Comparison of ENCODE assay signal across 8 mouse cellular contexts in the genomic region with DNA sequence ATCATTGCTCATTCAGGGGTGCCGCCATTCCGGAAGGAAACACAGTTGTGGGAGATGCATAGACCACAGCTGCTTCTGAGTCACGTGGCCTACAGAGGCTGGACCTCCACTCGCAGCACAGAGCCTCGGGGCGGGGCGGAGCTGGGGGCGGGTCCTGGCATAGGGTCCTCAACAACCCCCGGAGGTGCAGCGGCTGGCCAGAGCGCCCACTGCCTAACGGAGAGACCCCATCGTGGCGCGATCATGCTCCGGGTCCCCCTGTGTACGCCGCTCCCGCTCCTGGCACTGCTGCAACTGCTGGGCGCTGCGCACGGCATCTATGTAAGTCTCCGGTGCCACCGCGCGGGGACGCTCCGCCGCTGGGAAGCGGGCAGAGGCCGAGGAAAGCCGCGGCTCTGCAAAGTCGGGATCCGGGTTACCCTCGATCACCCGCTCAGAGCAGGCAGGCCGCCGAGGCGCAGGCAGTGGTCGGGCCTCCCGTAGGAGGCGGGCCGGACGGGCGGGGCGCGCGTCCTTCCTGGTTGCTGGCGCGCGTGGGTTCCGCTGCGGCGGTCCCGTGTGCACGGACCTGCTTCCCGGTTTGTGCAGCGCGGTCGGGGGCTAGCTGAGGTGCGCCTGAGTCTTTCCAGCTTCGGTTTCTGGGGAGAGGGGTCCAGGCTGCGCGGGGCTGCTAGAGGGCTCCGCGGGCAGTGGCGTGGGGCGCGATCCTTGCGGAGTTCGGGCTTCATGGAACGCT. TPM values are rescaled to one million over a fixed set of nuclear protein-coding genes. Genes with fewer than 3 reads are reported as not detected.
DNase-seq lines count a peak whose midpoint lies in the region; ATAC-seq and TF ChIP-seq lines count a peak whose summit lies in the region.

A gene (plus strand): TSS at position 128 of the 736 bp plus-strand sequence.
A gene (plus strand): TSS at position 157 of the 736 bp plus-strand sequence.

- peak within 1 kb of the TSS; percentile 93 for H3K27ac ChIP-seq in embryonic facial prominence, embryonic 12.5 days
- peak within 1 kb of the TSS; percentile 87 for H3K27ac ChIP-seq in limb, embryonic 10.5 days
- H3K27ac ChIP-seq in midbrain, embryonic 12.5 days (replicated peaks), result peak within 1 kb of the TSS; percentile 78
- H3K27ac ChIP-seq in small intestine, adult 2 months (ENCODE audit: insufficient read depth, low read depth, low read length), result peak within 1 kb of the TSS; percentile 90

- no peak for TF ChIP-seq CTCF in small intestine, adult 2 months (IDR thresholded peaks at IDR 0.05; ENCODE audit: extremely low read depth, insufficient read length, insufficient replicate concordance, low read depth, low read length)

- no peaks in the 10 kb centered on the region for H3K9me3 ChIP-seq in embryonic facial prominence, embryonic 12.5 days
- peaks cover 2% of the 10 kb centered on the region; the same call in 1 of the 2 replicates for H3K9me3 ChIP-seq in limb, embryonic 10.5 days (replicated peaks)
- 0 out of 2 replicates have a peak, but pooled peaks cover 6% of the 10 kb centered on the region for H3K9me3 ChIP-seq in midbrain, embryonic 12.5 days

- ATAC-seq in embryonic facial prominence, embryonic 12.5 days (ENCODE audit: insufficient number of reproducible peaks, insufficient read depth, low FRiP score, low TSS enrichment), result peak; percentile 94
- peak; percentile 98 for ATAC-seq in midbrain, embryonic 12.5 days (ENCODE audit: low FRiP score, low read depth)

- H3K27me3 ChIP-seq in embryonic facial prominence, embryonic 12.5 days, result no peaks in the 10 kb centered on the region
- no peaks in the 10 kb centered on the region for H3K27me3 ChIP-seq in limb, embryonic 10.5 days (ENCODE audit: low read depth, poor library complexity, severe bottlenecking)
- no peaks in the 10 kb centered on the region for H3K27me3 ChIP-seq in midbrain, embryonic 12.5 days
- H3K27me3 ChIP-seq in small intestine, adult 2 months (ENCODE audit: control insufficient read depth, insufficient read depth, low read length), result no peaks in the 10 kb centered on the region

- peak; percentile 14 for TF ChIP-seq POLR2A in small intestine, adult 2 months (IDR thresholded peaks at IDR 0.05; ENCODE audit: low read depth, low read length)

- DNase-seq in 3134 (ENCODE audit: extremely low read depth, insufficient read length, low spot score), result peak; percentile 92
- DNase-seq in adrenal gland, postnatal 25 days, result peak; percentile 83
- DNase-seq in heart, adult 18-20 months, result peak; percentile 87 to 89
- peak; percentile 87 for DNase-seq in kidney, adult 18-20 months
- peak; percentile 98 for DNase-seq in limb, embryonic 10.5 days (ENCODE audit: low spot score)

- peak within 1 kb of the TSS; percentile 68 for H3K4me2 ChIP-seq in embryonic facial prominence, embryonic 12.5 days (replicated peaks)
- H3K4me2 ChIP-seq in midbrain, embryonic 12.5 days (replicated peaks), result peak within 1 kb of the TSS; percentile 80

- peaks cover 10% of the 10 kb centered on the region for H3K4me1 ChIP-seq in embryonic facial prominence, embryonic 12.5 days
- H3K4me1 ChIP-seq in limb, embryonic 10.5 days, result peaks cover 14% of the 10 kb centered on the region
- peaks cover 11% of the 10 kb centered on the region for H3K4me1 ChIP-seq in midbrain, embryonic 12.5 days
- peaks cover 10% of the 10 kb centered on the region for H3K4me1 ChIP-seq in small intestine, adult 2 months (ENCODE audit: control insufficient read depth, insufficient read depth, insufficient read length, low read length)

- peaks cover 20% of the 10 kb centered on the region for H3K36me3 ChIP-seq in embryonic facial prominence, embryonic 12.5 days
- H3K36me3 ChIP-seq in limb, embryonic 10.5 days, result peaks cover 24% of the 10 kb centered on the region
- peaks cover 22% of the 10 kb centered on the region for H3K36me3 ChIP-seq in midbrain, embryonic 12.5 days
- peaks cover 17% of the 10 kb centered on the region for H3K36me3 ChIP-seq in small intestine, adult 2 months (ENCODE audit: control insufficient read depth, insufficient read depth, low read length)

- H3K9ac ChIP-seq in embryonic facial prominence, embryonic 12.5 days, result peak within 1 kb of the TSS; percentile 75
- H3K9ac ChIP-seq in midbrain, embryonic 12.5 days (replicated peaks), result peak within 1 kb of the TSS; percentile 80

- peak within 1 kb of the TSS; percentile 67 for H3K4me3 ChIP-seq in embryonic facial prominence, embryonic 12.5 days
- peak within 1 kb of the TSS; percentile 68 for H3K4me3 ChIP-seq in limb, embryonic 10.5 days
- peak within 1 kb of the TSS; percentile 81 for H3K4me3 ChIP-seq in midbrain, embryonic 12.5 days
- peak within 1 kb of the TSS; percentile 88 for H3K4me3 ChIP-seq in small intestine, adult 2 months (ENCODE audit: low read depth, low read length)

- WGBS in embryonic facial prominence, embryonic 12.5 days, result under 1% methylated on average over 70 of the region's 73 CpGs
- under 1% methylated on average over 73 of the region's 73 CpGs for WGBS in limb, embryonic 10.5 days
- WGBS in midbrain, embryonic 12.5 days, result 0% methylated on average over 73 of the region's 73 CpGs
- WGBS in small intestine, adult 2 months, result under 1% methylated on average over 73 of the region's 73 CpGs

RNA-seq across cellular contexts. Expression of the first gene that starts in this region (rescaled TPM):
- total RNA-seq in adrenal gland, postnatal 25 days (2021), result 30.8 and 37.5 TPM in 2 replicates
- 28.3 and 28.9 TPM in 2 replicates for polyA plus RNA-seq in embryonic facial prominence, embryonic 12.5 days (2016; fragmentation: Nextera tagmentation; extraction: Ambion mirVana)
- 10 to 100 TPM; 13.9 to 15.1 TPM for total RNA-seq in heart, adult 18-20 months (2021)
- 19.2 and 22.3 TPM in 2 replicates for polyA plus RNA-seq in limb, embryonic 10.5 days (2016; fragmentation: Nextera tagmentation; extraction: Ambion mirVana)
- 23.0 and 24.6 TPM in 2 replicates for polyA plus RNA-seq in midbrain, embryonic 12.5 days (2016; fragmentation: Nextera tagmentation; extraction: Ambion mirVana)
- 15.5 and 25.4 TPM in 2 replicates for polyA plus RNA-seq in small intestine, adult 2 months (2012; rRNA removed)

RNA-seq across cellular contexts. Expression of the second gene that starts in this region (rescaled TPM):
- 7.7 and 9.7 TPM in 2 replicates for total RNA-seq in adrenal gland, postnatal 25 days (2021)
- 10.7 and 11.3 TPM in 2 replicates for polyA plus RNA-seq in embryonic facial prominence, embryonic 12.5 days (2016; fragmentation: Nextera tagmentation; extraction: Ambion mirVana)
- 1 to 10 TPM; 3.3 to 3.8 TPM for total RNA-seq in heart, adult 18-20 months (2021)
- 10.7 and 11.2 TPM in 2 replicates for polyA plus RNA-seq in limb, embryonic 10.5 days (2016; fragmentation: Nextera tagmentation; extraction: Ambion mirVana)
- 8.7 TPM in 2 replicates for polyA plus RNA-seq in midbrain, embryonic 12.5 days (2016; fragmentation: Nextera tagmentation; extraction: Ambion mirVana)
- 3.8 and 4.6 TPM in 2 replicates for polyA plus RNA-seq in small intestine, adult 2 months (2012; rRNA removed)

Comparison
In these comparisons a context has a peak if more than half of its experiments do, and no peak if none do; other contexts are left out.
1. Peak in every context shown above with its lines: DNase-seq, ATAC-seq, H3K4me3 ChIP-seq and H3K27ac ChIP-seq.